Mouse (Mus musculus): Measurements from ENCODE around the gene Asap2. TPM values are rescaled to one million over a fixed set of nuclear protein-coding genes. Genes with fewer than 3 reads are reported as not detected.
A peak's percentile ranks its signal among the peaks of the same experiment; 100 is the strongest.

The Asap2 gene
- total RNA-seq, 2 experiments from 2014 or later: 6.5 to 23.3 TPM

DNA sequence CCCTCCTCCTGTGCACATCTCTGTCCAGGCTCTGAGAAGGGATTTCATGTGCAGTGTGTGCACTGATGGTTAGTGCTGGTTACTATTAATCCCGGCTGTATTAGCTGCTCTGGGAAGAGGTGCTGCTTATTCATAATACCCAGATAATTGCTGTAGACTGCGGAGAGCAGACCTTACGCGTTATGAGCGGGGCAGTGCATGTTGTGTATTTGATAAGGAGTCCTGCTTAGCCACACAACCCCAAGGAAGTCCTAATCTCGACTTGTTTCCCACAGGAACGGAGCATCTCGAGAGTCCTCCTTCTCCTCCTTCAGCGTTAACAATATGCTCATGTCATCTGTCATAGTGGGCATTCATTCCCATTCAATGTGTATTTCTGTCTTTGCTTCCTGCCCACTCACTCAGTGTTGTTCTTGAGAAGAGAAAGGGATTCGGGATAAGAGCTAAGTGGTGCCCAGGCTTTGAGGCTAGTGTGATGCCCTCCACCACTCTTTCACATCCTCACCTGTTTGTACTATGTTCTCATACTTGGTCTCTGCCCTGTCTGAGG is 140.1 kb downstream of the Asap2 start:
- ATAC-seq (replicated peaks; ENCODE audit: low FRiP score, poor library complexity, severe bottlenecking): peak; percentile 49; the same call in 1 of the 2 replicates

DNA sequence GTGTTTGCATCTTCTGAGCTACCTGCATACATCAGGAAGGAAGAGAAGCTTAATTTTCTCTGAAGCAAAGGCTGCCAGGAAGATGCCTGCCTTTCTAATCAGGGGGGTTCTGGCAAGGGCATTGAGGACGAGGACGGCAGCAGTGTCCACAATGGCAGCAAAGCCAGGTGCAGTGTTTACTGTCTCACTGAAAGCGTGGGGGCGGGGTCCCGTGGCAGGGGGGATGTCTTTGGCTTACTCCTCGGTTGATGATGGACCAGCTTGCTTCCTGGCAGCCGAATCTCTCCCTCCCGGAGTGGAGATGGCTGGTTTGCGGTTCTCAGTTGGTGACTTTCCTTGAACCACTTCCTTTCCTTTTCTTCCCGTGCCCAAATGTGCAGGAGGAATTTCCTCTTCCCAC is 142.3 kb downstream of the Asap2 start:
- ATAC-seq (replicated peaks; ENCODE audit: low FRiP score, poor library complexity, severe bottlenecking): no peak

DNA sequence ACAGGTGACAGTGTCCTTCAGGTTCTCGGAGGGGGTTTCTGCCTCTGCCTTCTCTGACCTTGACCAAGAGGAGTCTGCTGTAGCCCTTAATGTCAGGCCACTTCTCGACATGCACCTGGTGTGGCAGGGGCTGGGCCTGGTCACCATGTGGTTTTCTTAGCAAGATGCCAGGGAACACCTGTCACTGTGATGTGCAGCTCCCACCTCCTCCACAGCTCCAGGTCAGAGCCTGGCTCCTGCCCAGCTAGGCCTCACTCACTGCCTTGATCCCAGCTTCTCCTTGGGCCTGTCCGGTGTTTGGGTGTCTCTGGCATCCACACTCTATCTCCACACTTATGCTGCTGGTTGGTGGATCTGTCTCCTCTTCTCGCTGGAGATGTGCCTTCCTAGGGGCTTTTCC is 142.8 kb downstream of the Asap2 start:
- no peak for ATAC-seq (replicated peaks; ENCODE audit: low FRiP score, poor library complexity, severe bottlenecking)

DNA sequence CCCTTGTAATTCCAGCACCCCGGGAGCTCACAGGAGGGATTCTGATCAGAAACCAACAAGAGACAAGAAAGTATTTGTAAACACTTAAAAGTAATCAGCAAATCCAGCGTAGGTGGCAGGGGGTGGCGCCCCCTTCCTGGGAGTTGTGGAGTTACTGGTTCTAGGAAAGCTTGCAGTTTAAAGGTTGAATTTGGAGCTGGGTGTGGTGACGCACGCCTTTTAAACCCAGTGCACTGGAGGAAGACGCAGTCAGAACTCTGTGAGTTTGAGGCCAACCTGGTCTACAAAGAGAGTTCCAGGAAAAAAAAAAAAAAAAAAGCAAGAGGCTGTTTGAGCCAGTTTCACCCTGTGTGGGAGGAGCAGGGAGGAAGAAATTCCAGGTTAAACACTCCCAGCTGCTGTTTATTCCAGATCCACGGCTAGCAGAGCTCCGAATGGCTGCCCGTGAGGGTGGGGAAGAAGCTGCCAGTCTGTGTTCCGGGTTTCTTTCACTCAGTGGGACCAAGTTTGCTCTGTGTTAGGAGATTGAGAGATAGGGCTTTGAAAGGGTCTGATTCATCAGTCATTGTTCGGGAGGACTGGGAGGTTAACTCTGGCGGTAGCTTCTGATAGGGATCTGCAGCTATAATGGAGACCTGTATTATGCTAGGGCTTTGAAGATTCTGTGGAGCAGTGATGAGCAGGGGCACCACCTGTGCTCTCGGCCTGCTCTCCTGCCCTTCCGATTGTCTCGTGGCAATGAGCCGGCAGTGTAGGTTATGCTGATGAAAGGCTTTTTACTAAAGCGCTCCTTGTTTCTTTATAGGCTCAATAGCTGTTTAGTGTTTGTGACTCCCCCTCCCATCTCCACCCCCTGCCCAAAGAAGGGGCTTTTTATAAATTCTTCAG is 144.0 kb downstream of the Asap2 start:
- no peak for ATAC-seq (replicated peaks; ENCODE audit: low FRiP score, poor library complexity, severe bottlenecking)

DNA sequence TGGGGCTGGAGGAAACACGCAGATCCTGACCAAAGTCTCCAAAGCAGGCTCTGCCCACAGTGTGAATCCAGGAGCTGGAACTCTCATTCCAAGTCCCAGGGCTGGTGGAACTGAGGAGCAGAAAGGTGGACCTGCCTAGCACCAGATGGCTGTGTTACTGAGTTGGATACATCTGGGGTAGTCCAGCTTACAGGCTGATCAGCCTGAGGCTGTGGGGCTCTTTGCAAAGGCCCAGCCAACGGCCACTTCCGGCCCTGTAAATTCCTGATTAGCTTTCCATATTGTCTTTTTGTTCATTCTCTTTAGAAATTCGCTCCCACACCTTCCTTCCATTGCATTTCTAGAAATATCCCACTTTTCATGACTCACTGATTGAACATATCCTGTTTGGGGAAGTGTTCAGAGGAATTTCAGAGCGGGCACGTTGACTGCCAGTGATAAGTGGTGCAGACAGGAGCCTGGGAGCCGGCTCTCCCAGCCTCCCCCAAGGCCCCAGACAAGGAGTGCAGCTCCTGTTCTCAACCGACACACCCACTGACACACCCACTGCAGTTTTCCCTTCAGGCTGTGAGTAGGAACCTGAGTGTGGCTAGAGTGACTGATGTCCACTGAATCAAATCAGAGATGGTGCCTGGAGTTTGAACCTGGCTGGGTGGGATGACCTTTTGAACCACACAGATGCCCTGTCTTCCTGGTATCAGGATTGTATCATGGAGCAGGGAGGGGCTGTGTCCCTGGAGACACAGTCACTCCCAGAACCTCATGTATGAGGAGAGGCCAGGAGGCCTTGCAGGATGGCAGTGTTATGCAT is 145.6 kb downstream of the Asap2 start:
- ATAC-seq (replicated peaks; ENCODE audit: low FRiP score, poor library complexity, severe bottlenecking): 0 out of 2 replicates have a peak, but pooled peaks have one; percentile 25

DNA sequence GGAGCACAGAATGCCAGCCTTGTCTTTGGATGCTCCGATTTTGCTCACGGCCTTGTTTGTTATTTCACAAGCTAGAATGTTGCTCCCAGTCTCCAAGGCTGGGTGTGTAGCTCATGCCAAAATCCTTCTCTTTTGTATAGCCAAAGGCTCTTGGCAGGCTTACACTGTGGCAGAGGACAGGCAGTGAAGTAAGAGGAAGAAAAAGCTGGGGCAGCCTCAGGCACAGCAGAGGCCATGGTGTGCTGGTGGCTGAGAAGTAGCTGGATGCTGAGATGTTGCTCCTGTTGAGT is 146.1 kb downstream of the Asap2 start:
- no peak for ATAC-seq (replicated peaks; ENCODE audit: low FRiP score, poor library complexity, severe bottlenecking)

DNA sequence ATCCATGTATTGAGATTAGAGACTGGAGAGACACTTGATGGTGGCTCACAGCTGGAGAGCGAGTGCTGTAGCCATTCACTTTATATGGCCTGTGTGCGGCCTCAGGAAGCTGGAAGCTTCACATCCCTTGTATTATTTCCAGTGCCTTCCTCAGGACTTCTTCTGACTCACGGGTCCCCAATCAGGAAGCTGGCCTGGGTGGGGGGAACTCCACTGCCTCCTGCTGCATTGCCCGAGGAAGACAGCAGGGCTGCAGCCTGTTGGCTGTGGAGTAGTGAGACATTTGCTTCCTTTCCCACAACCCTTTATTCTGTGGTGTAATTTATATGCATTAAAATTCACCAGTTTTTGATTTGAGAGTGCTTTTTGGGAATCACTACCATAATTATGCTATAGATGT is 149.3 kb downstream of the Asap2 start:
- no peak for ATAC-seq (replicated peaks; ENCODE audit: low FRiP score, poor library complexity, severe bottlenecking)

DNA sequence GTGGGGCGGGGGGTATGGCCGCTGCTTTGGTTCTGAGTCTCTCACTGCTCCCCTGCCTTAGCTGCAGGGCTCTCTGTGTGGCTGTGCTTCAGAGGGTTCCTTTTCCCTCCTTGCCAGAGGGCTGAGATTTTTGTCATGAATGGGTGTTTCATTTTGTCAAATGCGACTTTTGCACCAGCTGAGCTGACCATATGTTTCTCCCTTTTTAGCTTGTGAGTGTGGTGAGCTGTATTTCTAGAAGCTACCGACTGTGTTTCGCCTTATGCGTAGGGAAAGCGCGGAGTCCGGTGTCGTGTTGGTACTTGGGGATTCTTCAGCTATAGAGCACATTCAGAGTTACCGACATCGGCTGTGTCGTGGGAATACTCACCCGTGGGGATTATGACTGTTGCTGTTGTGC is 149.9 kb downstream of the Asap2 start:
- ATAC-seq (replicated peaks; ENCODE audit: low FRiP score, poor library complexity, severe bottlenecking): no peak

DNA sequence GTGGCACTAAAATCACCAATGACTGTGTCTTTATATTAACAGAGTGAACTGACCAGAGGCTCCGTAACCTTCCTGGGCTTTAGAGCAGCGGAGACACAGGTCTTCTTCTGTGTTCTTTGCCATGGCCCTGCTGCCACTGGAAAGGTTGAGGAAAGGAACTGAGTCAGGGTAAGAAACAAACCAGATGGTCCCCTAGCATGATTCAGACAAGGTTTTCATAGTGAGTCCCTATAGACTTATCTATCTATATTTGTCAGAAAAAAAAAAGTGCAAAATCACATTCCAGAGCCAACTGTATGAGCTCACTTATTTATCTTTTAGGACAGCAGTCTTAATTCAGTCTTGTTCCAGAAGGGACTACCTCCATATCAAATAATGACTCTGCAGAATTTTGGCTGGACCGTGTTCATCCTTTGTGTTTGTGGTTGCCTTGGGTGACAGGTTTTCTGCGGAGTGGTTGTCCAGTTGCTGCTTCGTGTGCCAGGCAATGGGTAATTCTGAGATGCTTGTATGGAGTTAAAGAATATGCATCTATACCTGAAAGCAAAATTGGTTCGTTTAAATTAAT is 150.6 kb downstream of the Asap2 start:
- ATAC-seq (replicated peaks; ENCODE audit: low FRiP score, poor library complexity, severe bottlenecking): peak; percentile 58

DNA sequence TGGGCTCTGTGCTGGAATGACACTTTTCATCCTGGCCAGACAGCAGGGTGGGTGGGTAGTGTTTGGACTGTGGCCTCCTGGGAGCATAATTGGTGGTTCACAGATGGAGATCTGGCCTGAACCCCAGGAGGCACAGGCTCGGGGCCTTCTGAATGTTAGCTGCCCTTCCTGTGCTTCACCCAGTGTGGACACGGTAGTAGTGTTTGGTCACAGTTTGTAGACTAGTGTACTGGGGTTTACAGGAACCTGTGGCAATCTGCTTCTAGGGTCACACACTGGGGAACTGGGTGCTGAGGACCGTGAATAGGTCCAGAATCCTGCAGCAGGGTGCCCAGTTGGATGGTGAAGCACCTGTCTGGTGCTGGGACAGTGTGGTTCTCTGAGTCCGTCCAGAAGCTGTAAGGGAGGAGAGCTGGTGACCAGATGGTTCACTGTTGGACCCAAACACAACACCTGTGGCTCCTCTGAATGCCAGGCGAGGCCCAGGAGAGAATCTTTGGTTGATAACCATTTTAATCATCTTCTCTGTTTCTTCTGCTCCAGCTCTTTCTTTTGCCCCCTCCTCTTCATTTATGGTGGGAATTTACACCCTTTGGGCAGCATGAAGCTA is 151.5 kb downstream of the Asap2 start:
- no peak for ATAC-seq (replicated peaks; ENCODE audit: low FRiP score, poor library complexity, severe bottlenecking)

DNA sequence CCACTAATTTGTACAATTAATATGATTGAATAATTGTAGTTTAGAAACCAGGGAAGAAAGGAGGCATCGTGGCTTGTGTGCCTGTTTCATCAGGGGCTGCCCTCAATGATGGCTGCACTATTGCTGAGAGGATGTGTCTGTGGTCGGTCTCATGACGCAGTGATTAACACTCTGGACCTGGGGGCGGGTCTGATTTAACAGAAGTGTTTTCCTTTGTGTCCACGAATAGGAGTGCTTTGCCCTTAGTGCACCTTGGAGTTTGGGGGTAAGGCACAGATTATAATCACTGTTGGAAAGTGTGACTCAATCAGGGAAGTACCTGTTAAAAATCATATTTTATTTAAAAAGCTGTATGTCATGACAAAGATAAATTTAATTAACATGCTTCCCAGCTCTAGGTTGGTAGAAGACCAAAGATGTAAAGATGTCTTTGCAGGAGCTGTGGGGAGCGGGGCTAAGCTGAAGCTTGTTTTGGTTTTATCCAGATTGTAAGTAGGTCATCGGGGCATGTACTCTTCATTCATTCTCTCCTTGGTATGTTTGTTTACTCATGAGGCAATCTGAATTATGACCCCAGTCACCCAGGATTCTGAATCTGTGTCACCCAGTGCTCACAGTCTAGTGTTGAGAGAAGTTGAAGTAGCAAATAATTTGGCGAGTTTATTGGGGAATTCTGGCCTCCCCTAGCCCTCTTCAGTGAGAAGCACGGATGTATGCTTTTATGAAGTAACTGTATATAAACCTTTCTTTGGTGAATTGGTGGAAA is 152.4 kb downstream of the Asap2 start:
- no peak for ATAC-seq (replicated peaks; ENCODE audit: low FRiP score, poor library complexity, severe bottlenecking)

DNA sequence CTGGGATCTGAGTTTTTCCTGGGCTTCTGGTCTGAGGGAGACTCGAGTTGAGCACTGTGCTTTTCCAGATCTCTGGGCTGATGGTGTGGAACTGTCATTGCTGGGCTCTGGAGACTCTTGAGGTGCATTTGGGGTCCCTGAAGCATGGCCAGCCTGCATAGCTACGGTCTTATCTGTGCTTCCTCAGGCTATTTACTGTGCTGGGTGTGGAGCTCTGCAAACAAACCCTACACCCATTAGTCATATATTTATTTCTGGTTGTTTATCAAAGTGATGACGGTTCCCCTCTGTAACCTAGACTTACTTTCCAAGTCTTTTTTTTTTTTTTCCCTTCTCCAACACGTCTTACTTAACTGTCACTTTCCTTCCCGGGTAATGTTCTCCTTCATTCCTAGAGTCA is 154.3 kb downstream of the Asap2 start:
- ATAC-seq (replicated peaks; ENCODE audit: low FRiP score, poor library complexity, severe bottlenecking): peak; percentile 81

DNA sequence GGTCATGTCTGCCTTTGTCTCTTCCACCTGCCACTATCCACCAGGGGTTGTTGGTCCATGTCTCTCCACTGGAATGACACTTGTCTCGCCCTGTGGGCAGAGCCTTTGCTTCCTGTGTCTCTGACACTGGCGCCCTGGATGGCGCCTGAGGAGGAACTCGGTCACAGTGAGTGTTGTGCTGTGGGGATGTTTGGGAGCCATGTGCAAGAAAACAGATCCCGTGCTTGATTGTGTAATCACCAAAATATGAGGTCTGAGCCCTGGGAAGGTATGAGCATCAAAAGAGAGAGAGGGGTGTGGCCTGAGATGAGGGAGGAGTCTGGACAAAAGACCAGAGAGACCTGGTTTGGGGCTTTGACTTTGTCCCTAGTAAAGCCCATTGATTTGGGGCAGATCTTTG is 154.8 kb downstream of the Asap2 start:
- ATAC-seq (replicated peaks; ENCODE audit: low FRiP score, poor library complexity, severe bottlenecking): peak; percentile 53

DNA sequence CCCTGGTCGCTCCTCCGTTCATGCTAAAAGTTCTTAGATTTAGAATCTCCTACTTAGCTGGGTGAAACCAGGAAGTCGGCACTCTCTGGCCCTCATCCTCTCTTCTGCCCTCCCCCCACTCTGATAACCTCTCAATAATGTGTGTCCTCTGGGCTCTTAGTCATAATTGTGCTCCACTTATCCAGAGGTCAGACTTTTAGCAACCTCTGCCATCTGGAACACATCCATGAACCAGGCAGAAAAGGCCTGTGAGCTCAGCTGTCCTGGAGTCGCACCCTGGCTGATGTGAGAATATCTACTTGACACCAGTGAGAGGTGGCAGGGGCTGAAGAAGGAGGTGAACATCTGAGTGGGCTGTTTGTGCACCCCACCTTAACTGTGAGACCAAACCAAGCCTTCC is 156.6 kb downstream of the Asap2 start:
- no peak for ATAC-seq (replicated peaks; ENCODE audit: low FRiP score, poor library complexity, severe bottlenecking)

DNA sequence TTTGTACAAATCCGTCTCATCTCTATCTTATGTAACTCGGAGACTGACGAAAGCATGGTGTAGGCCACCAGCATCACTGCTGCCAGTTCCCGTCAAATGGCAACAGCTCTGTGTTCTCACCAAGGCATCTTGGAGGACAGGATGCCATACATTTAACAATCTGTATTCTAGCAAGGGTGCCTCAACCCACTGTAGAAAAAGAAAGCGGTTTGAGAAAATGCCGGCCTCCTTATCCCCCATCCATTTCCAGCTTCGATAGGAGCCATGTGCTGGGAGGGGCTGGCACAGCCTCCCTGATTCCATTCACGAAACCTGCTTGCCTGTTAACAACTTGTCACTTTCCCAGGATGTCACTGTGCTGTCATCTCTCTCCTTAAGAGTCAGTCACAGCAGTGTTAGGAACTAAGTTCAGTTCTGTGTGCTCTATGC is 163.0 kb downstream of the Asap2 start:
- no peak for ATAC-seq (replicated peaks; ENCODE audit: low FRiP score, poor library complexity, severe bottlenecking)

DNA sequence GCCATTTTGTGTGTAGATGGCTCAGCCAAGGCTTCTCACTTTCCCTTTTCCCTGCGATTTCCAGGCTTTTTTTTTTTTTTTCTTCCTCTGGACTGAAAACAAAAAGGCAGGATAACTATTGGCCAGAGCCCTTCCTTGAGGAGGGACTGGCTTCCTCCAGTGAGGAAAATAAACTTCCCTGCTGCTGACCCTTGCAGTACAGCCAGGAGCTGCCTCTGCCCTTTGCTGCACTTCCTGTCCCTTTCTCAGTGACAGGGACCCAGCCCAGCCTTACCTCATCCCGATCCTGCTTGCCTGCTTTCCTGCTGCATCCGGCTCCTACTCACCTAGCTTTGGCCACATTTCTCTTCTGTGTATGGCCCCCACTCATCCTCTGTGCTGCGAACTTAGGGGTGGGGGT is 164.8 kb downstream of the Asap2 start:
- no peak for ATAC-seq (replicated peaks; ENCODE audit: low FRiP score, poor library complexity, severe bottlenecking)

DNA sequence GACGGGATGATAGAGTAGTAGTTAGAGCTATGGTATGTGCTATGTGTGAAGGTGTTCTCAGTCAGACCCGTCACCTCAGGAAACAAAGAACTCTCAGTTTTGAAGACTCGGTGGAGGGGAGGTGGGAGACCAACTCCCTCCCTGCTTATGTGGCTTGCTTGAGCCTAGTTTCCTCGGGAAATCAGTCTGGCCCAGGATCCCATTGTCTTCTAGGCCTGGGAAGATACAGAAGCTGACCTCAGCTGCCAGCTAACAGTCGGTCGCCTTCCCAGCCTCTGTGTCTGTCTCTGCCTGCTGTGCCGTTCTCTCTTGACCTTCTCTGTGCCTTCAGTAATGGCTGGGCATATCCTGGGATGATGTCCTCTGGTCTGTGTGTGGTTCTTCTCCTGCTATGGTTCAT is 169.0 kb downstream of the Asap2 start:
- ATAC-seq (replicated peaks; ENCODE audit: low FRiP score, poor library complexity, severe bottlenecking): no peak

DNA sequence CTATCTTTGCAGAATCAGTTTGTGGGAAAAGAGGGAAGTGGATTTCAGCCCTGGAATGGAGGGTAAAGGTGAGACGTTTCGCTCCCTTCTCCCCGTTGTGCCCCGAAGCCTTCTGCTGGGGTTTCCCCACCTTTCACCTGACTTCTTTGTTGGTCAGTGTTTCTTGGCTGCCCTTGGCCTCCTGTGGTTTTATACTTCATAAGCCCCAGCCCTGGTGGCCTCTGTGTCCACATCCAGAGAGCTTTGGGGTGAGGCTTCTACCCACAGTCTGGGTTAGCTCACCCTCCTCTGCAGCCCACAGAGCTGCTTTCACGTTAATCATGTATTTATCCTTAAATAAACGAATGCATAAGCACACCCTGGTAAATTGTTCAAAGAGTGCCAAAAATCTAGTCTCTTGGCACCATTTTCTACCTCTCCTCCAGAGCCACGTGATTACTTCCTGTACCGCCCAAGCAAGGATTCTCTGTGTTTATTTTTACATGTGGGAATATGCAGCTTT is 170.1 kb downstream of the Asap2 start:
- no peak for ATAC-seq (replicated peaks; ENCODE audit: low FRiP score, poor library complexity, severe bottlenecking)

DNA sequence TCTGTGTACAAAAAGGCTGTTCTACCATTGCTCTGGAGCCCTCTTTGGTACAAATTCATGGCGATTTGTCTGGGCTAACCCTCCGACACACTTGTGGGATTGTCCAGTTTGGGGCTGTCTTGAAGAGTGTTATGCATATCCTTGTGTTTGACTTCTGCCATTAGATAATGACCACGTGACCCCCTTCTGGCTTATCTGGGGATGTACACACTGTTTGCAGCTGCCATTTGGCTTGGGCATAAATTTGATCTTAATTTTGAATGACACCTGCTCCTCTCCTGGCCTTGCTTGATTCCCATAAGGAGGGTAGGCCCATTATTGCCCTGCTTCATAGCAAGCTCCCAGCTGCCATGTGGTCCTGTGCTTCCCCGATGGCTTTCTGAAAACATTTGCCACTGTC is 171.6 kb downstream of the Asap2 start:
- peak; percentile 79 for ATAC-seq (replicated peaks; ENCODE audit: low FRiP score, poor library complexity, severe bottlenecking)
